Mouse (Mus musculus) G1E-ER4 (cell line): ENCODE measurements around the gene Orai1. TPM values are rescaled to one million over a fixed set of nuclear protein-coding genes. Genes with fewer than 3 reads are reported as not detected.

ENCODE experiments used
- GATA1 ChIP-seq: IDR thresholded peaks from one replicate; pipeline ENCODE4 v1.8.0; 2012; ENCODE audit warnings: low read length, inconsistent platforms
- polyA plus RNA-seq: library from polyadenylated mRNA; stranded (reverse); fragments of >175 nt; gene quantifications from 2 replicates; pipeline ENCODE4 v1.2.3, GENCODE M21; 2012

The Orai1 gene
- polyA plus RNA-seq, 1 experiment, result 12.9 TPM

GRCm38 (mm10) chr5:123017504-123017903 lies 2.6 kb downstream of the Orai1 start:
- TF ChIP-seq GATA1, result no peak

- TF ChIP-seq GATA1, result no peak
Measured at GRCm38 (mm10) chr5:123019336-123020016, 4.6 kb downstream of the Orai1 start.

GRCm38 (mm10) chr5:123020426-123020825 lies 5.6 kb downstream of the Orai1 start:
- no peak for TF ChIP-seq GATA1

GRCm38 (mm10) chr5:123021438-123021837 lies 6.6 kb downstream of the Orai1 start:
- no peak for TF ChIP-seq GATA1

GRCm38 (mm10) chr5:123023049-123023448 lies 8.2 kb downstream of the Orai1 start:
- no peak for TF ChIP-seq GATA1

- no peak for TF ChIP-seq GATA1
Measured at GRCm38 (mm10) chr5:123024312-123024711, 9.4 kb downstream of the Orai1 start.

- no peak for TF ChIP-seq GATA1
Measured at GRCm38 (mm10) chr5:123024965-123025573, 10.2 kb downstream of the Orai1 start.

- TF ChIP-seq GATA1, result no peak
Measured at GRCm38 (mm10) chr5:123026414-123026813, 11.5 kb downstream of the Orai1 start.

- no peak for TF ChIP-seq GATA1
Measured at GRCm38 (mm10) chr5:123027436-123027835, 12.6 kb downstream of the Orai1 start.

- TF ChIP-seq GATA1, result no peak
Measured at GRCm38 (mm10) chr5:123029729-123030128, 14.9 kb downstream of the Orai1 start.

- no peak for TF ChIP-seq GATA1
Measured at GRCm38 (mm10) chr5:123031312-123031711, 16.4 kb downstream of the Orai1 start.

- no peak for TF ChIP-seq GATA1
Measured at GRCm38 (mm10) chr5:123033646-123034160, 18.8 kb downstream of the Orai1 start.

- TF ChIP-seq GATA1, result no peak
Measured at GRCm38 (mm10) chr5:123035089-123035488, 20.2 kb downstream of the Orai1 start.

- TF ChIP-seq GATA1, result no peak
Measured at GRCm38 (mm10) chr5:123035564-123035963, 20.7 kb downstream of the Orai1 start.

GRCm38 (mm10) chr5:123038115-123038514 lies 23.2 kb downstream of the Orai1 start:
- no peak for TF ChIP-seq GATA1

- TF ChIP-seq GATA1, result no peak
Measured at GRCm38 (mm10) chr5:123039120-123039752, 24.4 kb downstream of the Orai1 start.

- TF ChIP-seq GATA1, result no peak
Measured at GRCm38 (mm10) chr5:123040796-123041195, 25.9 kb downstream of the Orai1 start.

- TF ChIP-seq GATA1, result no peak
Measured at GRCm38 (mm10) chr5:123043856-123044255, 29.0 kb downstream of the Orai1 start.
